Mouse (Mus musculus): ENCODE data around the gene Gm10190.

DNA sequence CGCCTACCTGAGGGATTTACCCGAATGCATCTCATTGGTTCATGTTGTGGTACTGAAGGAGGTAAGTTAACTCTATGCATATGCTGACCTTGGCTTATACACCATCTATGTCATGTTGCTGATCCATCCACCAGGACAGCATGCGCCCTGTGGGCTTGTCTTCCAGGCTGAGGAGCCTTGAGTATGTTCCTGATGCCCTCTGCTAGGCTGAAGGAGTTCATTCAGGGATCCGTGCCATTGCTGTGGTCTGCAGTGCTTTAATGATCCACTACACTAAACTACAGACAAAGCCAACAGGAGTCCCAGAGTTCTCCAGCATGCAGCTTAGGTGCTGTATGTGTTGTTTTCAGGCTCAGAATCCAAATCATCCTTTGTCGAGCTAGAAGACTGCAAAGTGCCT, 6.1 kb downstream of the Gm10190 start:
- TF ChIP-seq CTCF (IDR thresholded peaks at IDR 0.05; ENCODE audit: low read depth) (no peak), EP300 (IDR thresholded peaks at IDR 0.05; ENCODE audit: low read depth) (no peak)
